Mouse (Mus musculus) ES-E14 (cell line): Measurements from ENCODE around the gene Pced1b. TPM values are rescaled to one million over a fixed set of nuclear protein-coding genes. Genes with fewer than 3 reads are reported as not detected.
A peak's percentile ranks its signal among the peaks of the same experiment; 100 is the strongest.

Experiments used
- DNase-seq: peaks from one replicate; pipeline ENCODE4 v3.0.0-alpha.2; 2013; ENCODE audit warnings: low read depth, low spot score
- H3K27ac ChIP-seq: 2 replicates; pipeline ENCODE4 v1.5.1; 2012; ENCODE audit warnings: low read depth, mild to moderate bottlenecking, low read length, moderate library complexity, mixed read lengths; ENCODE audit not compliant: poor library complexity, insufficient read depth, severe bottlenecking
- H3K36me3 ChIP-seq: 2 replicates; pipeline ENCODE4 v1.6.1; 2012; ENCODE audit warnings: mild to moderate bottlenecking, low read length, moderate library complexity, mixed read lengths; ENCODE audit not compliant: control insufficient read depth, poor library complexity, insufficient read depth, severe bottlenecking
- H3K4me1 ChIP-seq, 2 experiments: fragments of 150-350 bp in 1 of 2; sonication (generic) in 1 of 2; 2 replicates each; pipeline ENCODE4 v1.6.1; 2012; ENCODE audit warnings: low read length in 2 of 2, mild to moderate bottlenecking in 1 of 2, mixed read lengths in 1 of 2; ENCODE audit not compliant: control insufficient read depth in 2 of 2, insufficient read depth in 2 of 2, poor library complexity in 1 of 2
- H3K4me3 ChIP-seq, 2 experiments: fragments of 150-350 bp in 1 of 2; sonication (generic) in 1 of 2; 2 replicates each; pipeline ENCODE4 v1.5.1; 2012; ENCODE audit warnings: low read length in 2 of 2, low read depth in 1 of 2, mild to moderate bottlenecking in 1 of 2, mixed read lengths in 1 of 2; ENCODE audit not compliant: insufficient read depth in 1 of 2, poor library complexity in 1 of 2, severe bottlenecking in 1 of 2
- H3K9ac ChIP-seq: 2 replicates; pipeline ENCODE4 v1.6.1; 2012; ENCODE audit warnings: low read depth, mild to moderate bottlenecking, low read length, mixed read lengths; ENCODE audit not compliant: poor library complexity, insufficient read depth, severe bottlenecking
- H3K9me3 ChIP-seq: fragments of 150-350 bp; sonication (generic); 2 replicates; pipeline ENCODE4 v1.6.1; 2012; ENCODE audit warnings: low read depth, mild to moderate bottlenecking, low read length; ENCODE audit not compliant: control insufficient read depth, insufficient read depth
- CHD2 ChIP-seq: IDR thresholded peaks from 2 replicates; pipeline ENCODE4 v1.6.1; 2014; ENCODE audit warnings: mild to moderate bottlenecking, low read depth, low read length, inconsistent platforms
- HCFC1 ChIP-seq: IDR thresholded peaks from 2 replicates; pipeline ENCODE4 v1.6.1; 2012; ENCODE audit warnings: low read length, inconsistent platforms, borderline replicate concordance; ENCODE audit not compliant: insufficient read depth
- MAFK ChIP-seq: IDR thresholded peaks from 2 replicates; pipeline ENCODE4 v1.6.1; 2014; ENCODE audit warnings: mild to moderate bottlenecking, low read depth, low read length, inconsistent platforms; ENCODE audit not compliant: insufficient read depth
- ZC3H11A ChIP-seq: IDR thresholded peaks from 2 replicates; pipeline ENCODE4 v1.6.1; 2012; ENCODE audit warnings: low read depth, mild to moderate bottlenecking, inconsistent platforms, low read length, borderline replicate concordance
- ZNF384 ChIP-seq: IDR thresholded peaks from 2 replicates; pipeline ENCODE4 v1.6.1; 2012; ENCODE audit warnings: low read depth, low read length, inconsistent platforms
- in situ Hi-C, 2 experiments: fragments of 600-800 bp; cut with MboI; formaldehyde crosslinking; loops; one replicate each; pipeline ENCODE4 v1.15.1; 2025; ENCODE audit warnings: low sequenced_read_pairs in 2 of 2, inconsistent platforms in 1 of 2; ENCODE audit not compliant: unreplicated experiment in 2 of 2
- total RNA-seq: library from RNA; depleted of rRNA; stranded (reverse); fragments of 300-350 nt; gene quantifications from 2 replicates; pipeline ENCODE4 v1.2.3, GENCODE M21; 2012

Gene Pced1b
- total RNA-seq, 1 experiment: 29.0 TPM

DNA sequence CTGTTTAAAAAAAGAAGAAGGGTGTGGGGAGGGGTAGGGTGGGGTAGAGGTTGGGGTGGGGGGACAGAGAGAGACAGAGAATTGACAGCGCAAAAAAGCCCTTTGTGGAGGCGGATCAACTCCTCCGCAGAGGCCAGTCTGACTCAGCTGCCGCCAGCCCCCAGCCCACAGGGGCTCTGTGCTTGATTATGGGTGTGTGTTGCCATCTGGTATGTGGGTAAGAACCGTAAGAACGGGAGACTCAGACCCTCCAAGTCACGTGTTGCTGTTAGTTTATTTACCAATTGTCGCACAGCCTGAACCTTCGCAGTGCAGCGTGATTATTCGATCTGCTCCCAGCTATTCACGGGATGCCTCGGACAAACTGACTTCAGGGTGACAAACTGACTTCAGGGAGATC, 41.8 kb downstream of the Pced1b start:
- no peak overlapping the region for H3K27ac ChIP-seq
- peaks cover 0 to 7% of the 10 kb centered on the region in 2 experiments; a peak in 2 of 4 replicates for H3K4me1 ChIP-seq
- no peaks in the 10 kb centered on the region for H3K9me3 ChIP-seq
- no peak for DNase-seq
- in situ Hi-C loops: no loop called here
- no peaks in the 10 kb centered on the region for H3K36me3 ChIP-seq
- no peak overlapping the region for H3K4me3 ChIP-seq
- H3K9ac ChIP-seq: no peak overlapping the region
- TF ChIP-seq ZC3H11A (no peak), HCFC1 (no peak), CHD2 (no peak), MAFK (no peak), ZNF384 (no peak)

DNA sequence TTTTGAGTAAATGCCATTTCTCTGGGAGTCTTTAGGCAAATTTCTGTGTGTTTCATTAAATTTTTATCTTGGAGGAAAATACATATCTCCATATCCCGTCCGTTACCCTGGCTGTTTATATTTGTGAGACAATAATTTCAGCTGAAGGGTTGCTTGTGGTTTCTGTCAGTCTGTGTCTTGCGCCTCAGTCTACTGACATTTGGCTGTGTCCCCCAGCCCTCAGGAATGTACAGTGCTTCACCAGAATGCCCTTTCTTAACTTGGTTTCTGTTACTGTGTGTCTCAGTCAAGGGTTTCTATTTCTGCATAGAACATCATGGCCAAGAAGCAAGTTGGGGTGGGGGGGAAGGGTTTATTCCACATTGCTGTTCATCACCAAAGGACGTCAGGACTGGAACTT, 42.3 kb downstream of the Pced1b start:
- Histone ChIP-seq H3K27ac (no peak overlapping the region), H3K4me1 (peaks cover 0 to 7% of the 10 kb centered on the region in 2 experiments; a peak in 2 of 4 replicates), H3K4me3 (no peak overlapping the region), H3K9me3 (no peaks in the 10 kb centered on the region), H3K9ac (no peak overlapping the region), H3K36me3 (no peaks in the 10 kb centered on the region)
- in situ Hi-C loops: no loop called here
- DNase-seq: no peak
- no peak for TF ChIP-seq HCFC1
- TF ChIP-seq ZC3H11A: no peak
- TF ChIP-seq MAFK: no peak
- TF ChIP-seq ZNF384: no peak
- TF ChIP-seq CHD2: no peak

DNA sequence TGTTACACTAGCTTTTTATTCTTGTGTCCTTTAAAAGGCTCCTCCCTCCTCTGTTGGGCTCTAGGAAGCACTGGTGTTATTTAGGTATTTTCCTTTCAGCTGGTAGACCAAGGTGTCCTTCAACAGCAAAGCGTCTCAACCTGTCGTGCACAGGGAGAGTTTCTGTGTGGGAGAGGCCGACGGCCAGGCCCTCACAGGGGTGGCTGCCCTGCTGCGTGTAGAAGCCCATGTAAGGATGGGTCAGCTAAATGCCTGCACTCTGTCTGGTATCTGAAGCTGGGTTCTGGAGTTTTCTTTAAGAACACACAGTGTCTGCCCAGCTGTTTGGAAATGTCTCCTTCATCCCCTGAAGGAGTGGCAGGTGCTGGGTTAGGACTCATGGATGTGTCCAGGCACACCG, 43.4 kb downstream of the Pced1b start:
- Histone ChIP-seq H3K9me3 (no peaks in the 10 kb centered on the region), H3K27ac (no peak overlapping the region), H3K9ac (no peak overlapping the region), H3K36me3 (no peaks in the 10 kb centered on the region), H3K4me1 (peaks cover 0 to 7% of the 10 kb centered on the region in 2 experiments; a peak in 2 of 4 replicates), H3K4me3 (no peak overlapping the region)
- in situ Hi-C loops: no loop called here
- DNase-seq: no peak
- TF ChIP-seq MAFK: no peak
- no peak for TF ChIP-seq ZNF384
- no peak for TF ChIP-seq CHD2
- TF ChIP-seq ZC3H11A: no peak
- no peak for TF ChIP-seq HCFC1

DNA sequence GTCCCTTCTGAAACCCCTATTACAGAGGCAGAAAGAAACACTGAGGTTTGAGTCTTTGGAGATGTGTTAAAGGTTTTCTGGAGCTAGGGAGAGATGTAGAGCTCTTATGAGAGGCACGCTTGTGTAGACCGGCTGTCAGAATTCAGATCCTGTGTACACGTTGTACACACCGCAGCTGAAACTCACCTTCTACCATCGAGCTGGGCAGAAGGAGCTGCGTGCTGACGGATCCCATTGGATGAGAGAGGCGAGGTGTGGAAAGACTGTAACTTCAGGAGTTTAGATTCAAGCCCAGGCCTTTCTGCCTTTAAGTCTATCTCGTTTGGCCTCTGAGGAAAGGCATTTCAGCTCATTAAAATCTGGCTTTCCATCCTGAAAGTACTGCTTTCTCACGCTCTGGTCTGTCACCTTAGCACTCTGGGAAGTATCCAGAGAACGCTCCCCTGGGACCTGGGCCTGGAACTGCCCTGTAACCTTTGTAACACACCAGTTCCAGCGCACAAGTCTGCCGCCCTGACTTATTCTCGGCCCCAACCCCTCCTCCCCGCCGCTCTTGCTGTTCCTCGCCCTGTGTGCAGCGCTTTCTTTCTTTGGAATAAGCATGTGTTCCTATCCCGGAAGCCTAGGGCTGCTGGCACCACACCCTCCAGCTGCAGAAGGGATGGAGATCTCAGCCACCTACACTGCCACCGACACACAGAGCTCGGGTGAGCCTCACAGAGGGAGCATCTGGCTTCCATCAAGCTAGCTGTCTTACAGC, 44.6 kb downstream of the Pced1b start:
- in situ Hi-C loops: no loop called here
- no peaks in the 10 kb centered on the region for H3K36me3 ChIP-seq
- H3K9me3 ChIP-seq: no peaks in the 10 kb centered on the region
- no peak overlapping the region for H3K9ac ChIP-seq
- H3K4me1 ChIP-seq: peaks cover 0 to 6% of the 10 kb centered on the region in 2 experiments; a peak in 2 of 4 replicates
- DNase-seq: peak; percentile 12
- H3K4me3 ChIP-seq: no peak overlapping the region
- TF ChIP-seq ZNF384 (no peak), HCFC1 (no peak), MAFK (no peak), CHD2 (no peak), ZC3H11A (no peak)
- no peak overlapping the region for H3K27ac ChIP-seq
